14 mouse cellular contexts compared by ENCODE assay signal in genomic region chr4:153829766-153830165, GRCm38 (mm10).
"Had no signal": no experiment of that assay in that cellular context is flagged by ENCODE, and none has a peak within 500 bp of the region (broad histone marks: within the 10 kb centered on the region; RNA-seq: fewer than 3 reads in every experiment).

No protein-coding gene starts in this region.

- ATAC-seq: midbrain, embryonic 16.5 days had no signal

- H3K9me3 ChIP-seq: midbrain, embryonic 12.5 days; neural tube, embryonic 12.5 days had no signal

- H3K4me3 ChIP-seq: midbrain, embryonic 10.5 days; midbrain, embryonic 12.5 days; neural tube, embryonic 12.5 days had no signal

- H3K4me1 ChIP-seq: midbrain, embryonic 12.5 days; neural tube, embryonic 12.5 days had no signal

- DNase-seq: lung, adult 18-20 months; lung, embryonic 14.5 days; lung, postnatal 10 days; lung, postnatal 4 days; midbrain, embryonic 14.5 days; right cerebral cortex, postnatal 14 days; thymus, adult 18-20 months; thymus, postnatal 25 days; thymus, postnatal 4 days had no signal

- H3K27ac ChIP-seq: liver, embryonic 14.5 days; midbrain, embryonic 10.5 days; midbrain, embryonic 12.5 days; neural tube, embryonic 12.5 days had no signal

- H3K36me3 ChIP-seq: midbrain, embryonic 10.5 days; midbrain, embryonic 12.5 days; neural tube, embryonic 12.5 days had no signal

- H3K27me3 ChIP-seq: midbrain, embryonic 12.5 days; neural tube, embryonic 12.5 days had no signal
